Mouse (Mus musculus) telencephalon, adult 2 months (tissue): ENCODE data around the gene H2-Ob.
"Not testable (repeated sequence)": the region's sequence is repeated elsewhere in the genome, so short reads cannot be mapped to it uniquely, and the experiment has no call there.

Experiments
- DNase-seq: peaks from one replicate; pipeline ENCODE4 v3.0.0-alpha.2; 2011; ENCODE audit warnings: low read depth, low spot score

The H2-Ob gene

GRCm38 (mm10) chr17:34207866-34208265 lies 30.8 kb upstream of the H2-Ob start:
- DNase-seq = no peak

GRCm38 (mm10) chr17:34208421-34208820 lies 30.3 kb upstream of the H2-Ob start:
- DNase-seq = no peak

GRCm38 (mm10) chr17:34209680-34210079 lies 29.0 kb upstream of the H2-Ob start:
- no peak for DNase-seq

- DNase-seq = no peak
Measured at GRCm38 (mm10) chr17:34210599-34210998, 28.1 kb upstream of the H2-Ob start.

- no peak for DNase-seq
Measured at GRCm38 (mm10) chr17:34211746-34212365, 26.8 kb upstream of the H2-Ob start.

GRCm38 (mm10) chr17:34213936-34214335 lies 24.8 kb upstream of the H2-Ob start:
- no peak for DNase-seq

- DNase-seq = no peak
Measured at GRCm38 (mm10) chr17:34215176-34215575, 23.5 kb upstream of the H2-Ob start.

GRCm38 (mm10) chr17:34217216-34217928 lies 21.3 kb upstream of the H2-Ob start:
- DNase-seq = no peak

- no peak for DNase-seq
Measured at GRCm38 (mm10) chr17:34217986-34218385, 20.7 kb upstream of the H2-Ob start.

GRCm38 (mm10) chr17:34218675-34219074 lies 20.0 kb upstream of the H2-Ob start:
- no peak for DNase-seq

GRCm38 (mm10) chr17:34219096-34219495 lies 19.6 kb upstream of the H2-Ob start:
- DNase-seq = not testable (repeated sequence)

- not testable (repeated sequence) for DNase-seq
Measured at GRCm38 (mm10) chr17:34219801-34220200, 18.9 kb upstream of the H2-Ob start.

- DNase-seq = not testable (repeated sequence)
Measured at GRCm38 (mm10) chr17:34220401-34220800, 18.3 kb upstream of the H2-Ob start.

- DNase-seq = no peak
Measured at GRCm38 (mm10) chr17:34224816-34225215, 13.9 kb upstream of the H2-Ob start.

- DNase-seq = no peak
Measured at GRCm38 (mm10) chr17:34225426-34225825, 13.3 kb upstream of the H2-Ob start.

- not testable (repeated sequence) for DNase-seq
Measured at GRCm38 (mm10) chr17:34225911-34226310, 12.8 kb upstream of the H2-Ob start.

GRCm38 (mm10) chr17:34230971-34231370 lies 7.7 kb upstream of the H2-Ob start:
- DNase-seq = not testable (repeated sequence)

- not testable (repeated sequence) for DNase-seq
Measured at GRCm38 (mm10) chr17:34232021-34232420, 6.7 kb upstream of the H2-Ob start.

GRCm38 (mm10) chr17:34234926-34235325 lies 3.8 kb upstream of the H2-Ob start:
- DNase-seq = no peak

GRCm38 (mm10) chr17:34236691-34237090 lies 2.0 kb upstream of the H2-Ob start:
- no peak for DNase-seq

GRCm38 (mm10) chr17:34237741-34238140 lies 962 bp upstream of the H2-Ob start:
- no peak for DNase-seq

GRCm38 (mm10) chr17:34239601-34240041 lies 918 bp downstream of the H2-Ob start:
- no peak for DNase-seq

- DNase-seq = no peak
Measured at GRCm38 (mm10) chr17:34240366-34240765, 1.7 kb downstream of the H2-Ob start.
